Mouse (Mus musculus): ENCODE data around the gene Ppp1r2. TPM values are rescaled to one million over a fixed set of nuclear protein-coding genes. Genes with fewer than 3 reads are reported as not detected.

Ppp1r2 gene
- polyA plus RNA-seq (2017; shearing (Covaris generic)), result 10 to 100 TPM; 43.6 to 45.8 TPM

DNA sequence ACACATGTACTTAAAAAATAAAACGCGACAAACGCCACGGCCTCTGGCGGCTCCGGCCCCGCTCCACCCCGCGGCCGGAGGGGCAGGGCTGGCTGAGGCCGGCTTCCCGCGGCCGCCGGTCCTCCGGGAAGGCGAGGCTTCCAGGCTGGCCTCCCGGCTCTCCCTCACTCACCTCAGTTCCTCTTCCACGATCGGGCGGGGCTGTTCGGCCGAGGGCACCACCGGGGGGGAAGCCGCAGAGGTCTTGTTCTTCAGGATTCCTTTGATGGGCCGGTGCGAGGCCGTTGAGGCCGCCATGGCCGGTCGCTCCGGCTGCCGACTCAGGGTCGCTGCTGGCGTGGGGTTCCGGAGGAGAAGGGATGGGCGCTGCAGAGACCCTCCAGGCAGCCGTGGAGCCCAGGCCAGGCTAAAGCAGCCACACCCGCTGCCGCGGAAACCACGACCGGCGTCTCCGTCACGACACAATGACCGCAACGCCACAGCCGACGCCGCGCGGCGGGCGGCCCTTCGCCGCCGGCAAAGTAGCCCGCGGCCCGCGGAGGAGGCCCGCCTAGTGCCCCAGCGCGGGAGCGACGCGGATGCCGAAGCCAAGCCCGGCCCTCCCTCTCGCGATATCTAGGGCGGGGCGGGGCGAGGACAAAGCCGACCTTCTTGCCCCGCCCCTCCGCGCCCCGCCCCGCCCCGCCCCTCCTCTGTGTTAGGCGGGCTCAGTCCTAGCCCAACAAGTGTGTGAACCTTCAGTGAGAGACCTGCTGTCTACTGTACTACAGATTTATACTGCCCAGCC, at the start of gene Ppp1r2:
Gene Ppp1r2 (minus strand): TSS at position 604 of the 787 bp plus-strand sequence.

DNA sequence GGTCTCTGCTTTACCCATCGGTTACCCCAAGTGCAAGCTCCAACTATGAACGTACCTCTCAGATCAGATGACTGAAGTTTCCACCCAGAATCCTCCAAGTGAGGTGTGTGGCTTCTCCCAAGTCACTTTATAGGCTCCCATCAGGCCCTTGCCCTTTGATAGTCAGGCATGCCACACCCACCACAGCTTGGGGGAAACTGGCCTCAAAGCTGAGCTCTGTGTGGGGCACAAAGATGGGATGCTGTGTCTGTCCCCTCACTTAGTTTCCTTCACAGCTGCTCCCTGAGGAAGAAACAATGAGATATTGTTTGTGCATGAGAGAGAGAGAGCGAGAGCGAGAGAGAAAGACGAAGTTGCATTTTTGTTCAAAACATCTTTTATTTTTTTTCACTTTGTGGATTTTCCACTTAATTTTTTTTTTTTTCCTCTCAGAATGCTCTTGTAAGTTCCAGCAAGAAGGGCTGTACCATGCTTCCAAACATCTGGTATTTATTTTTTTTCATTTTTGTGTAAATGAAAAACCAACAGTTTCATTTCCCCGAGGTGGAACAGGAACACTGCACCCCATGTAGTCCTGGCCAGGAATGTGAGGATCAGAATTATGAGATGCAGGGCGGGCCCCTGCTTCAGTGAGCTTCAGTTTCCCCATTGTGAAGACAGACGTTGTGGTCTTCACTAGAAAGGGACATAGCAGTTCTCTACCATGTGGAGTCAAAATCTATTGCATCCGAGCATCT, 39.6 kb upstream of the Ppp1r2 start, which contains the start of gene Apod:
Gene Apod (minus strand): TSS at position 312 of the 737 bp plus-strand sequence.

Other genes with a start within 250 kb of the Ppp1r2 start
- 10 to 100 TPM; 48.0 to 53.4 TPM for gene Xxylt1, start 193.8 kb downstream of the Ppp1r2 start, polyA plus RNA-seq (2017; shearing (Covaris generic))
- 10 to 100 TPM; 37.1 to 45.6 TPM for gene Acap2, start 74.0 kb downstream of the Ppp1r2 start, polyA plus RNA-seq (2017; shearing (Covaris generic))
- under 1 TPM in 1 of 2 experiments, not detected in 1; 0.19 TPM for gene Apod, start 39.5 kb upstream of the Ppp1r2 start, polyA plus RNA-seq (2017; shearing (Covaris generic))
- gene Bdh1, start 147.0 kb upstream of the Ppp1r2 start, polyA plus RNA-seq (2017; shearing (Covaris generic)), result 10 to 100 TPM; 29.5 to 44.5 TPM